Mouse (Mus musculus) spleen, adult 2 months (tissue): Measurements from ENCODE around the gene Ccdc89.

Source experiments
- CTCF ChIP-seq: fragments of 200-500 bp; IDR thresholded peaks from 2 replicates; pipeline ENCODE4 v1.5.1; 2011; ENCODE audit warnings: mild to moderate bottlenecking, inconsistent platforms; ENCODE audit not compliant: insufficient read depth, insufficient read length, insufficient replicate concordance; ENCODE audit errors: extremely low read depth
- POLR2A ChIP-seq: fragments of 200-500 bp; IDR thresholded peaks from 2 replicates; pipeline ENCODE4 v1.6.1; 2011; ENCODE audit warnings: low read depth, low read length, inconsistent platforms

- TF ChIP-seq CTCF (no peak), POLR2A (no peak)
Observed at GRCm38 (mm10) chr7:90389765-90390164, 36.6 kb upstream of the Ccdc89 start.
